Mouse (Mus musculus) heart, embryonic 13.5 days (tissue): ENCODE measurements at regions not wholly inside any gene's neighbourhood (a gene's known extent, or its start where the extent isn't known, plus 50 kb on each side); places are given as distances from the start of the nearest gene placed in this dataset.

Experiments
- ATAC-seq: fragments of 200-750 bp; cut with Nextera tagmentation; 2 replicates; pipeline ENCODE4 v1.8.0; 2017; ENCODE audit warnings: moderate TSS enrichment; ENCODE audit not compliant: insufficient number of reproducible peaks, low FRiP score, low TSS enrichment; ENCODE audit errors: extremely low read depth
- H3K27ac ChIP-seq: fragments of 300-500 bp; sonication (generic); replicated peaks from 2 replicates; pipeline ENCODE4 v1.5.1; 2015; ENCODE audit warnings: moderate library complexity, mild to moderate bottlenecking, inconsistent platforms
- H3K27me3 ChIP-seq: fragments of 300-500 bp; sonication (generic); replicated peaks from 2 replicates; pipeline ENCODE4 v1.6.1; 2015; ENCODE audit warnings: mild to moderate bottlenecking, inconsistent platforms
- H3K36me3 ChIP-seq: fragments of 300-500 bp; sonication (generic); 2 replicates; pipeline ENCODE4 v1.6.1; 2015; ENCODE audit warnings: mild to moderate bottlenecking, inconsistent platforms
- H3K4me1 ChIP-seq: fragments of 300-500 bp; sonication (generic); 2 replicates; pipeline ENCODE4 v1.6.1; 2015; ENCODE audit warnings: inconsistent platforms
- H3K4me2 ChIP-seq: fragments of 300-500 bp; sonication (generic); 2 replicates; pipeline ENCODE4 v1.6.1; 2015; ENCODE audit warnings: inconsistent platforms, mild to moderate bottlenecking, moderate library complexity
- H3K4me3 ChIP-seq: fragments of 300-500 bp; sonication (generic); 2 replicates; pipeline ENCODE4 v1.5.1; 2015; ENCODE audit warnings: moderate library complexity, mild to moderate bottlenecking, inconsistent platforms
- H3K9ac ChIP-seq: fragments of 300-500 bp; sonication (generic); 2 replicates; pipeline ENCODE4 v1.6.1; 2015; ENCODE audit warnings: inconsistent platforms, mild to moderate bottlenecking, moderate library complexity
- H3K9me3 ChIP-seq: fragments of 300-500 bp; sonication (generic); 2 replicates; pipeline ENCODE4 v1.6.1; 2016; ENCODE audit warnings: inconsistent platforms
- WGBS: fragments of 180-500 bp; shearing (Covaris S2); methylation state at CpG from one replicate; pipeline ENCODE4 v1.1.7; 2015; ENCODE audit warnings: mixed read lengths; 5-methylcytosine and 5-hydroxymethylcytosine counted together

DNA sequence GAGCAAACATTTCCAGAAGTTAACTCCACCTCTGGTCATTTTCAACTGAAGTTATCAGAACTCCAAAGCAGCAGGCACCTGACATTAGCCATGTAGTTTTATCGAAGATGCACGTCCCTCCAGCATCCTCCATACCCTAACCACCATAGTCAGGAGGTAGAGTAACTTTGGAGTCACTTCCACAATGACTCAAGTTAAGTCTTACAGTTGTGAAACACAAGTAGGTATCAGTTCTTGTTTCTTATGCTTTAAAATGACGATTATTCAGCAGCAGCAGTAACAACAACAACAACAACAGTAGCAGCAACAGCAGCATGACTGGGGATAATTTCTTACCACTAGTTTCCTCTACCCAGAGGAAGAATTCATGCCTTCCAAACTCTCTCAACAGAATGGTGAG is 51.3 kb upstream of the Tank start:
- H3K9me3 ChIP-seq = no peaks in the 10 kb centered on the region
- H3K4me3 ChIP-seq = no peak overlapping the region
- no peaks in the 10 kb centered on the region for H3K4me1 ChIP-seq
- no peak overlapping the region for H3K27ac ChIP-seq
- H3K4me2 ChIP-seq = no peak overlapping the region
- no peak for ATAC-seq
- H3K36me3 ChIP-seq = no peaks in the 10 kb centered on the region
- no peak overlapping the region for H3K9ac ChIP-seq
- WGBS = 75% methylated on average over 3 of the region's 3 CpGs
- no peaks in the 10 kb centered on the region for H3K27me3 ChIP-seq

DNA sequence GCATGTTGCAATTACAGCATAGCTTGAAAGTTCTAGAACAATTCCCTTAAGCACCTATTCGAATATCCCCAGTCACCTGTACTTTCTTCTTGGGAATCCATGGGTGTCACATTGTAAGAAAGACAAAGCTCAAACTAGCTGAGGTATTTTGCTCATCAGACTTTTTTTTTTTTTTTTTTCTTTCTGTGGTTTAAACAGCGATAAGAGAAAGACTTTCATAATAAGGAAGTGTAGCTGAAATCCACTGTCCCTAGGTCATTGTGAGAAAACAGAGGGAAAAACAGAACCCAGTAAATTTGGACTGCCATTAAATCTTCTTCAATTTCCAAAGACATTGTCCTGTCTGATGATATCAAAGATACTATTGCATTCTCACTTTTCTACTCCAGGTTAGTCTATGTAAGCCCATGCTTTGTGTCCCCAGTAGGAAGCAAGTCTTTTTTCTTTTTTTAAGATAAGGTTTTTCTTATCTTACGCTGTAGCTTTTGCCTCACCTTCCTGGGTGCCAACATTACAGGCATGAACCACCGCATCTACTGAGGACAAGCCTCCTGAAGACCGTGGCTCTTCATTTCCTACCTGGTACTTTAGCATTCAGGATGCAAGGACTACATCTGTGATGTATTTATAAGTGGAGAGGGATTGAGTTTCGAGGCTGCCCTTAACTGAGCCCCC is 54.2 kb upstream of the Tank start:
- WGBS = 74% methylated on average over 6 of the region's 6 CpGs
- Histone ChIP-seq H3K27ac (no peak overlapping the region), H3K27me3 (no peaks in the 10 kb centered on the region), H3K4me3 (no peak overlapping the region), H3K9ac (no peak overlapping the region), H3K4me2 (no peak overlapping the region), H3K4me1 (no peaks in the 10 kb centered on the region), H3K36me3 (no peaks in the 10 kb centered on the region), H3K9me3 (no peaks in the 10 kb centered on the region)
- ATAC-seq = no peak

DNA sequence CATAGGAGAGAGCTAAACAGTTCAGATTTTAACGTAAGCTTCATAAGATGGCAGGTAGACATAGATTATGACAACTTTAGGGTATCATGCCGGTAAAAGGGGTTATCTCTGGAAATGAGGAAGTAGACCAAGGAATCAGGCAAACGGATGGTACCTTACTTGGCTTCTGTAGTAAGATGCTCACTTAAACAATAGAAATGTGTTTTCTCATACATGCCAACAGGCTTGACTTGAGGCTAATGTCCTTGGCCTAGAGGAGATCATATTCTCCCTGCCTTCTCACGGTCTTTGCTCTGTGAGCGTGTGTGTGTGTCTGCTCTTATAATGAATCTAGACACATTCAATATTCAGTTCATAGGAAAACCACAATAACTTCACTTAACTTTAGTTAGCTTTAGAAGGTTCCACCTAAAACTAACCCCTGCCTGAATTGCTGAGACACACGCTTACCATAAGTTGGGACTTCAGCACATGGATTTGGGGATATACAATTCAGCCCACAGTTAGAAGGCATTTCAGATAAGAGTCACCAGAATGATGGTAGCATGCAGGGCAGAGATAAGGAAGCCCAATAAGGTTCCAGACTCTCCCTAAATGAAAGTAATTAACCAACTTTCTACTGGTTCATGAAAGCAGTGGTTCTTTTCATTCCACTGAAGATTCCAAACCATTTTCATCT is 63.8 kb upstream of the Tank start:
- no peaks in the 10 kb centered on the region for H3K36me3 ChIP-seq
- no peaks in the 10 kb centered on the region for H3K4me1 ChIP-seq
- H3K9ac ChIP-seq = no peak overlapping the region
- no peak overlapping the region for H3K27ac ChIP-seq
- no peak overlapping the region for H3K4me3 ChIP-seq
- H3K9me3 ChIP-seq = no peaks in the 10 kb centered on the region
- ATAC-seq = no peak
- H3K27me3 ChIP-seq = no peaks in the 10 kb centered on the region
- H3K4me2 ChIP-seq = no peak overlapping the region
- WGBS = 75% methylated on average over 6 of the region's 6 CpGs

- Histone ChIP-seq H3K27me3 (no peaks in the 10 kb centered on the region), H3K4me3 (no peak overlapping the region), H3K36me3 (no peaks in the 10 kb centered on the region), H3K4me1 (no peaks in the 10 kb centered on the region), H3K9me3 (peaks cover 1% of the 10 kb centered on the region; the same call in 1 of the 2 replicates), H3K4me2 (no peak overlapping the region), H3K9ac (no peak overlapping the region), H3K27ac (no peak overlapping the region)
- ATAC-seq = no peak
- WGBS = 61% methylated on average over 12 of the region's 12 CpGs
Observed at GRCm38 (mm10) chr2:61513787-61514444, 64.5 kb upstream of the Tank start.

GRCm38 (mm10) chr2:61503594-61503993 is 74.8 kb upstream of the Tank start:
- Histone ChIP-seq H3K4me1 (no peaks in the 10 kb centered on the region), H3K4me3 (no peak overlapping the region), H3K36me3 (no peaks in the 10 kb centered on the region), H3K9ac (no peak overlapping the region), H3K27me3 (no peaks in the 10 kb centered on the region), H3K4me2 (no peak overlapping the region), H3K27ac (no peak overlapping the region), H3K9me3 (no peaks in the 10 kb centered on the region)
- ATAC-seq = no peak
- 77% methylated on average over 4 of the region's 4 CpGs for WGBS

GRCm38 (mm10) chr2:61501922-61502321 is 76.5 kb upstream of the Tank start:
- Histone ChIP-seq H3K36me3 (no peaks in the 10 kb centered on the region), H3K9ac (no peak overlapping the region), H3K4me2 (no peak overlapping the region), H3K4me3 (no peak overlapping the region), H3K27me3 (no peaks in the 10 kb centered on the region), H3K9me3 (no peaks in the 10 kb centered on the region), H3K27ac (no peak overlapping the region), H3K4me1 (no peaks in the 10 kb centered on the region)
- WGBS = 82% methylated on average over 5 of the region's 5 CpGs
- no peak for ATAC-seq

DNA sequence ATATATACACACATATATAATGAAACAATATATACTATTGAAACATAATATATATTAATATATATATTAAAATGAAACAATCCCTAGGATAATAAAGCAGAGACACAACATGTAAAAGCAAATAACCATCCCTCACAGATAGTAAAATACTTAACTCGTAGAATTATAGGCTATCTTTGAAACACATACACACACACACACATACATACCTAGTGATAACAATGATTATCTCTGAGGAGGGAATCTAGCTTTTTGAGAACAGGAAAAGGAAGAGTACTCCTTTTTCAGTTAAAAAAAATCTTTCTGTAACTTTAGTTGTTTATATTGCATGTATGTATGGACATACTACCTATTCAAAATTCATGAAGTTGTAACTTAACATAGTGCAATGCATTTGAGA is 79.1 kb upstream of the Tank start:
- Histone ChIP-seq H3K4me3 (no peak overlapping the region), H3K9me3 (no peaks in the 10 kb centered on the region), H3K4me1 (peaks cover under 1% of the 10 kb centered on the region), H3K27ac (no peak overlapping the region), H3K9ac (no peak overlapping the region), H3K27me3 (no peaks in the 10 kb centered on the region), H3K36me3 (no peaks in the 10 kb centered on the region), H3K4me2 (no peak overlapping the region)
- ATAC-seq = no peak
- WGBS = 44% methylated on average over 1 of the region's 1 CpGs

DNA sequence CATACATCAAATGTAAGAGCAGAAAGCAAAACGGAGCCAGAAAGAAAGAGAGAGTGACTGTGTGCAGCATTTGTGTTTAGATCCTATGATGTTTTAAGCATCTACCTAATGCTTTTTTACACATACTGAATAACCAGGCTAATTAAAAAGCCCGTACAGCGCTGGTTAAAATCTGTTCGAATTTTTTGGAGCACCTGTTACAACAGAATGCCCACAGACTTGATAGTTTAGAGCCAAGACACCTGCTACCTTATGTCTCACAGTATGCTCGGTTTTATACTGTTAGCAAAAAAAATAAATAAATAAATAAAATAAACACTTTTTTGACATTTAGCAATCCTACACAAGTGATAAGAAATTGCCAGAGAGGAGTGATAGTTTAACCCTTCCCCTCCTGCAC is 80.5 kb upstream of the Tank start:
- no peaks in the 10 kb centered on the region for H3K36me3 ChIP-seq
- H3K4me3 ChIP-seq = no peak overlapping the region
- no peaks in the 10 kb centered on the region for H3K9me3 ChIP-seq
- 63% methylated on average over 5 of the region's 5 CpGs for WGBS
- no peak overlapping the region for H3K27ac ChIP-seq
- no peak for ATAC-seq
- no peak overlapping the region for H3K4me2 ChIP-seq
- H3K27me3 ChIP-seq = no peaks in the 10 kb centered on the region
- no peak overlapping the region for H3K9ac ChIP-seq
- H3K4me1 ChIP-seq = peaks cover 11% of the 10 kb centered on the region

GRCm38 (mm10) chr2:61496968-61497367 is 81.4 kb upstream of the Tank start:
- Histone ChIP-seq H3K27ac (no peak overlapping the region), H3K27me3 (no peaks in the 10 kb centered on the region), H3K4me3 (no peak overlapping the region), H3K4me2 (no peak overlapping the region), H3K4me1 (peaks cover 11% of the 10 kb centered on the region), H3K36me3 (no peaks in the 10 kb centered on the region), H3K9ac (no peak overlapping the region), H3K9me3 (no peaks in the 10 kb centered on the region)
- 85% methylated on average over 2 of the region's 2 CpGs for WGBS
- ATAC-seq = no peak

DNA sequence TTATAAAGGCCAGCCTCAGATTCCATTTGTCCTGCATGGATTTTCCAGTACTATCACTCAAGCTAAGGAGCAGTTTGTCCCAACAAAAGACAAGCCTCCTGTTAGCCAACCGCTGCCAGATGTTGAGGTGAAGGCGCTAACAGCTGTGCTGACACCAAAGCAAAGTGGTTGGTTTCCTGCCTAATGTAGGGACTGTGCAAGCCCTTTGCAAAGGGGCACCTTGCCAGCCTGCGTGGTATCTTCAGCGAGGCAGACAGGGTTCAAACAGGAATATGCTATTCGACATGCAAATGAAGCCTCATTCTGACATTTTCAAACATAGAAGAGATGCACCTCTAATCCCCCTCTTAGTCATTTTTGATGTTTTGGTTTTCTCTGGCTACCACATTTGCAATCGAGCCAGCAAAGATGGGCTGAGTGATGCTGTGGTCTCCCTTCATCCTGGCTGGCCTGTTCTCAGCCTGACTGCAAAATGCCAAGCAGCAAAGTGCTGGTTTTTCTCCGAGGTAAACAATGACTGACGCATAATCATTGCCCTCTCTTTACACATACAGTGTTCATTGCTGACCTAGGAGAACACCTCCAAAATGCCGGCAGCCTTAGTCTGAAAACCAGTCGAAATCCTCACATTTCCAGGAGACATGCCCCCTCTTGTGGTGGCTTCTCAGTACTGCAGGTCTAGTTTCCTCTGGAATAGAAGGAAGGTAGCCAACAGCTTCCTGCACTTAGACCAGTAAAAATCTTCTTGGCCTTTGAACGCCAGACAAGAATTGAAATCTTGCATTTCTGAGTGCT is 84.3 kb upstream of the Tank start:
- Histone ChIP-seq H3K27ac (no peak overlapping the region), H3K4me2 (peak overlapping the region; percentile 58), H3K27me3 (no peaks in the 10 kb centered on the region), H3K9me3 (no peaks in the 10 kb centered on the region), H3K4me1 (peaks cover 11% of the 10 kb centered on the region), H3K36me3 (no peaks in the 10 kb centered on the region), H3K9ac (no peak overlapping the region), H3K4me3 (peak overlapping the region; percentile 19; the same call in 1 of the 2 replicates)
- no peak for ATAC-seq
- WGBS = 39% methylated on average over 11 of the region's 11 CpGs

GRCm38 (mm10) chr2:61492043-61492743 is 86.2 kb upstream of the Tank start:
- WGBS = 53% methylated on average over 6 of the region's 6 CpGs

More at GRCm38 (mm10) chr2:61492043-61492743, 86.2 kb upstream of the Tank start:
- H3K9ac ChIP-seq = no peak overlapping the region
- no peak overlapping the region for H3K4me3 ChIP-seq
- H3K9me3 ChIP-seq = no peaks in the 10 kb centered on the region
- H3K4me1 ChIP-seq = peaks cover 11% of the 10 kb centered on the region
- no peaks in the 10 kb centered on the region for H3K36me3 ChIP-seq
- H3K4me2 ChIP-seq = no peak overlapping the region
- H3K27me3 ChIP-seq = no peaks in the 10 kb centered on the region
- no peak for ATAC-seq
- no peak overlapping the region for H3K27ac ChIP-seq
